ENCODE assay signal across 21 mouse cellular contexts in genomic region chr2:92065269-92065888, GRCm38 (mm10). TPM values are rescaled to one million over a fixed set of nuclear protein-coding genes. Genes with fewer than 3 reads are reported as not detected.
A peak's percentile ranks its signal among the peaks of the same experiment; 100 is the strongest.
DNase-seq lines count a peak whose midpoint lies in the region; ATAC-seq and TF ChIP-seq lines count a peak whose summit lies in the region.
"Had no signal": no experiment of that assay in that cellular context is flagged by ENCODE, and none has a peak within 500 bp of the region (broad histone marks: within the 10 kb centered on the region; RNA-seq: fewer than 3 reads in every experiment).

No protein-coding gene starts in this region.

- no peaks in the 10 kb centered on the region for H3K9me3 ChIP-seq in kidney, embryonic 14.5 days (ENCODE audit: control insufficient read depth, low read length)
- H3K9me3 ChIP-seq in neural tube, embryonic 15.5 days (replicated peaks): no peaks in the 10 kb centered on the region
- no peaks in the 10 kb centered on the region for H3K9me3 ChIP-seq in midbrain, embryonic 10.5 days (replicated peaks)
- H3K9me3 ChIP-seq: embryonic facial prominence, embryonic 15.5 days; heart, embryonic 12.5 days; hindbrain, embryonic 13.5 days; limb, embryonic 12.5 days had no signal

- H3K36me3 ChIP-seq in kidney, adult 2 months (ENCODE audit: control insufficient read depth, insufficient read depth, low read length): no peaks in the 10 kb centered on the region
- no peaks in the 10 kb centered on the region for H3K36me3 ChIP-seq in kidney, embryonic 14.5 days (ENCODE audit: control insufficient read depth, insufficient read depth, low read length)
- H3K36me3 ChIP-seq in neural tube, embryonic 15.5 days: no peaks in the 10 kb centered on the region
- no peaks in the 10 kb centered on the region for H3K36me3 ChIP-seq in midbrain, embryonic 10.5 days
- H3K36me3 ChIP-seq: embryonic facial prominence, embryonic 15.5 days; heart, embryonic 12.5 days; hindbrain, embryonic 13.5 days; limb, embryonic 12.5 days had no signal

- H3K9ac ChIP-seq in kidney, embryonic 14.5 days (ENCODE audit: low read depth, low read length): no peak overlapping the region
- no peak overlapping the region for H3K9ac ChIP-seq in neural tube, embryonic 15.5 days (replicated peaks)
- H3K9ac ChIP-seq: embryonic facial prominence, embryonic 15.5 days; heart, embryonic 12.5 days; hindbrain, embryonic 13.5 days; limb, embryonic 12.5 days; liver, embryonic 14.5 days had no signal

- no peaks in the 10 kb centered on the region for H3K27me3 ChIP-seq in kidney, adult 2 months (replicated peaks; ENCODE audit: control insufficient read depth, insufficient read depth, low read length)
- peaks cover 6% of the 10 kb centered on the region; the same call in 1 of the 2 replicates for H3K27me3 ChIP-seq in kidney, embryonic 14.5 days (ENCODE audit: control insufficient read depth, insufficient read depth, low read length)
- no peaks in the 10 kb centered on the region for H3K27me3 ChIP-seq in neural tube, embryonic 15.5 days (replicated peaks)
- peaks cover 28% of the 10 kb centered on the region for H3K27me3 ChIP-seq in midbrain, embryonic 10.5 days (ENCODE audit: low read depth, poor library complexity, severe bottlenecking)

- TF ChIP-seq POLR2A in kidney, adult 2 months (IDR thresholded peaks at IDR 0.05; ENCODE audit: low read depth, low read length): no peak
- TF ChIP-seq POLR2A in bone marrow macrophage, adult 2 months (IDR thresholded peaks at IDR 0.05; ENCODE audit: borderline replicate concordance, low read depth, low read length): no peak

- TF ChIP-seq CTCF in kidney, adult 2 months (conservative IDR thresholded peaks at IDR 0.05; ENCODE audit: insufficient read depth, insufficient read length, low read depth, low read length): no peak
- no peak for TF ChIP-seq CTCF in bone marrow macrophage, adult 2 months (IDR thresholded peaks at IDR 0.05; ENCODE audit: low read depth, low read length)

- WGBS in kidney, adult 2 months: 63% methylated on average over 8 of the region's 8 CpGs
- WGBS in kidney, embryonic 14.5 days: 89% methylated on average over 8 of the region's 8 CpGs
- 85% methylated on average over 8 of the region's 8 CpGs for WGBS in neural tube, embryonic 15.5 days
- 86% methylated on average over 8 of the region's 8 CpGs for WGBS in midbrain, embryonic 10.5 days

- no peaks in the 10 kb centered on the region; the same call in 1 of the 2 replicates for H3K4me1 ChIP-seq in kidney, adult 2 months (ENCODE audit: control insufficient read depth, insufficient read depth, low read length)
- no peaks in the 10 kb centered on the region for H3K4me1 ChIP-seq in kidney, embryonic 14.5 days (ENCODE audit: control insufficient read depth, insufficient read depth, low read length)
- peaks cover 18% of the 10 kb centered on the region for H3K4me1 ChIP-seq in bone marrow macrophage, adult 2 months (ENCODE audit: control insufficient read depth, insufficient read depth, low read length)
- H3K4me1 ChIP-seq in neural tube, embryonic 15.5 days: peaks cover 2% of the 10 kb centered on the region; the same call in 1 of the 2 replicates
- H3K4me1 ChIP-seq in midbrain, embryonic 10.5 days: peaks cover 4% of the 10 kb centered on the region; the same call in 1 of the 2 replicates
- H3K4me1 ChIP-seq: embryonic facial prominence, embryonic 15.5 days; heart, embryonic 12.5 days; hindbrain, embryonic 13.5 days had no signal

- DNase-seq in kidney, adult 2 months: peak; percentile 55
- peak; percentile 43 for DNase-seq in 3134 (ENCODE audit: extremely low read depth, insufficient read length, low spot score)
- DNase-seq in embryo, embryonic 10 days (ENCODE audit: low spot score): no peak
- DNase-seq in midbrain, embryonic 10.5 days (ENCODE audit: low spot score): no peak
- DNase-seq: adrenal gland, adult 2 months; cerebellum, postnatal 10 days; embryo, embryonic 11 days; gastrocnemius, adult 2 months; heart, adult 11 months; thymus, postnatal 25 days had no signal

- no peak for ATAC-seq in kidney, embryonic 14.5 days (ENCODE audit: low FRiP score, low TSS enrichment)
- peak; percentile 54 for ATAC-seq in megakaryocyte, adult 5-6 weeks (ENCODE audit: poor library complexity, severe bottlenecking)
- no peak for ATAC-seq in neural tube, embryonic 15.5 days (ENCODE audit: low FRiP score)
- ATAC-seq: inflammation-experienced regulatory T-cells, adult 6 months; lung, postnatal 0 days had no signal

- H3K4me3 ChIP-seq in kidney, adult 2 months (ENCODE audit: insufficient read depth, low read depth, low read length): no peak overlapping the region
- H3K4me3 ChIP-seq in kidney, embryonic 14.5 days (ENCODE audit: low read length): no peak overlapping the region
- H3K4me3 ChIP-seq in bone marrow macrophage, adult 2 months (ENCODE audit: insufficient read depth, low read length): no peak overlapping the region
- H3K4me3 ChIP-seq in neural tube, embryonic 15.5 days (replicated peaks): no peak overlapping the region
- H3K4me3 ChIP-seq in midbrain, embryonic 10.5 days: no peak overlapping the region
- H3K4me3 ChIP-seq: embryonic facial prominence, embryonic 15.5 days; gastrocnemius, adult 2 months; heart, embryonic 12.5 days; hindbrain, embryonic 13.5 days; limb, embryonic 12.5 days had no signal

- H3K27ac ChIP-seq in kidney, adult 2 months (ENCODE audit: insufficient read depth, low read depth, low read length): no peak overlapping the region
- H3K27ac ChIP-seq in kidney, embryonic 14.5 days (ENCODE audit: low read depth, low read length): no peak overlapping the region
- H3K27ac ChIP-seq in bone marrow macrophage, adult 2 months (ENCODE audit: insufficient read depth, low read depth, low read length): peak overlapping the region; percentile 8; the same call in 1 of the 2 replicates
- H3K27ac ChIP-seq in neural tube, embryonic 15.5 days (replicated peaks): no peak overlapping the region
- no peak overlapping the region for H3K27ac ChIP-seq in midbrain, embryonic 10.5 days (replicated peaks)
- H3K27ac ChIP-seq: embryonic facial prominence, embryonic 15.5 days; gastrocnemius, adult 2 months; hindbrain, embryonic 13.5 days; limb, embryonic 12.5 days; liver, embryonic 14.5 days had no signal

- H3K4me2 ChIP-seq in kidney, embryonic 14.5 days (replicated peaks; ENCODE audit: low read depth, low read length): no peak overlapping the region
- H3K4me2 ChIP-seq in neural tube, embryonic 15.5 days: no peak overlapping the region
- H3K4me2 ChIP-seq: embryonic facial prominence, embryonic 15.5 days; heart, embryonic 12.5 days; hindbrain, embryonic 13.5 days; limb, embryonic 12.5 days had no signal

RNA-seq across cellular contexts. Expression of gene Phf21a, which starts 27.5 kb away (rescaled TPM):
- polyA plus RNA-seq in kidney, adult 2 months (2012; rRNA removed): 27.5 and 36.8 TPM in 2 replicates
- 25.3 and 36.3 TPM in 2 replicates for polyA plus RNA-seq in kidney, embryonic 14.5 days (2014; fragmentation: Nextera tagmentation; extraction: Ambion mirVana)
- polyA plus RNA-seq in bone marrow macrophage, adult 2 months (2012; ENCODE audit: insufficient read depth, insufficient read length, missing spikeins): 81.5 and 83.4 TPM in 2 replicates
- 66.8 and 81.2 TPM in 2 replicates for total RNA-seq in megakaryocyte, adult 5-6 weeks (2015)
- 48.8 and 74.2 TPM in 2 replicates for total RNA-seq in megakaryocyte, adult 5-6 weeks (2017)
- 27.8 and 35.4 TPM in 2 replicates for polyA plus RNA-seq in neural tube, embryonic 15.5 days (2015; fragmentation: Nextera tagmentation; extraction: Ambion mirVana)
- 36.7 and 41.3 TPM in 2 replicates for polyA plus RNA-seq in midbrain, embryonic 10.5 days (2016; fragmentation: Nextera tagmentation; extraction: Ambion mirVana)

RNA-seq across cellular contexts. Expression of gene Creb3l1, which starts 41.1 kb away (rescaled TPM):
- 6.7 and 8.9 TPM in 2 replicates for polyA plus RNA-seq in kidney, adult 2 months (2012; rRNA removed)
- polyA plus RNA-seq in kidney, embryonic 14.5 days (2014; fragmentation: Nextera tagmentation; extraction: Ambion mirVana): 11.1 and 15.0 TPM in 2 replicates
- 3.7 and 5.1 TPM in 2 replicates for polyA plus RNA-seq in bone marrow macrophage, adult 2 months (2012; ENCODE audit: insufficient read depth, insufficient read length, missing spikeins)
- total RNA-seq in megakaryocyte, adult 5-6 weeks (2015): 2.7 and 4.8 TPM in 2 replicates
- 0.51 and 1.2 TPM in 2 replicates for total RNA-seq in megakaryocyte, adult 5-6 weeks (2017)
- polyA plus RNA-seq in neural tube, embryonic 15.5 days (2015; fragmentation: Nextera tagmentation; extraction: Ambion mirVana): 3.4 and 5.2 TPM in 2 replicates
- polyA plus RNA-seq in midbrain, embryonic 10.5 days (2016; fragmentation: Nextera tagmentation; extraction: Ambion mirVana): 0.96 and 1.6 TPM in 2 replicates

Comparison
In these comparisons a context has a peak if more than half of its experiments do, and no peak if none do; other contexts are left out.
1. DNase-seq: peak in kidney, adult 2 months (single experiment) and 3134 (single experiment); none in embryo, embryonic 10 days (single experiment) and midbrain, embryonic 10.5 days (single experiment).